11 mouse cellular contexts compared by ENCODE assay signal in the genomic region with DNA sequence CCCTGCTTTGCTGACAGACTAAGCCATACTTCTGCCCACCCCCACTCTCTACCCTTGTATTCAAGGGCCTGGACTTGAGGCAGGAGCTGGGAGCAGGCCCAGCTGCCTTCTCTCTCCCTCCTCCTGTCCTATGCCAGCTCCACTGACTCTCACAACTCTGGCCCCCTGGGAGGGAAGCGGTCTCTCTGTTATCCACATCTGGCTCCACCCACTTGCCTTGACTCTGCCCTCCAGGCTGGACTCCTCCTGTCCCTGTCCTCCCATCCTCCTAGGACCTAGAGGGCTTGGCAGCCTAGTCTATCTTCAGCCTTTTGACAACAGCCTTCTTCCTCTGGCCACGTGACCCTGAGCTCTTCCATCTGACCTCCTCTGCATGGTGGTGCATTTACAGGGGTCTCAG.
DNase-seq lines count a peak whose midpoint lies in the region; ATAC-seq lines count a peak whose summit lies in the region.
"Had no signal": no experiment of that assay in that cellular context is flagged by ENCODE, and none has a peak within 500 bp of the region (broad histone marks: within the 10 kb centered on the region; RNA-seq: fewer than 3 reads in every experiment).

No protein-coding gene starts in this region.

- no peak overlapping the region for H3K4me2 ChIP-seq in kidney, embryonic 14.5 days (replicated peaks; ENCODE audit: low read depth, low read length)
- no peak overlapping the region for H3K4me2 ChIP-seq in kidney, embryonic 16.5 days (replicated peaks; ENCODE audit: low read depth, low read length)
- H3K4me2 ChIP-seq in forebrain, embryonic 12.5 days: no peak overlapping the region
- H3K4me2 ChIP-seq: hindbrain, embryonic 13.5 days; liver, embryonic 15.5 days had no signal

- WGBS in kidney, embryonic 14.5 days: 59% methylated on average over 2 of the region's 2 CpGs
- WGBS in kidney, embryonic 16.5 days: 49% methylated on average over 2 of the region's 2 CpGs
- WGBS in forebrain, embryonic 12.5 days: 52% methylated on average over 2 of the region's 2 CpGs

- H3K27me3 ChIP-seq in kidney, embryonic 14.5 days (ENCODE audit: control insufficient read depth, insufficient read depth, low read length): no peaks in the 10 kb centered on the region
- no peaks in the 10 kb centered on the region for H3K27me3 ChIP-seq in kidney, embryonic 16.5 days (ENCODE audit: insufficient read depth, low read length)
- H3K27me3 ChIP-seq in forebrain, embryonic 12.5 days: peaks cover 46% of the 10 kb centered on the region

- no peak overlapping the region for H3K9ac ChIP-seq in kidney, embryonic 14.5 days (ENCODE audit: low read depth, low read length)
- no peak overlapping the region for H3K9ac ChIP-seq in kidney, embryonic 16.5 days (replicated peaks; ENCODE audit: low read length)
- no peak overlapping the region for H3K9ac ChIP-seq in forebrain, embryonic 12.5 days
- H3K9ac ChIP-seq: hindbrain, embryonic 13.5 days; liver, embryonic 15.5 days had no signal

- no peak overlapping the region for H3K4me3 ChIP-seq in kidney, embryonic 14.5 days (ENCODE audit: low read length)
- H3K4me3 ChIP-seq in kidney, embryonic 16.5 days (ENCODE audit: low read length): no peak overlapping the region
- no peak overlapping the region for H3K4me3 ChIP-seq in forebrain, embryonic 12.5 days (replicated peaks)
- H3K4me3 ChIP-seq: hindbrain, embryonic 13.5 days; liver, embryonic 15.5 days had no signal

- H3K4me1 ChIP-seq in kidney, embryonic 14.5 days (ENCODE audit: control insufficient read depth, insufficient read depth, low read length): peaks cover 9% of the 10 kb centered on the region
- H3K4me1 ChIP-seq in kidney, embryonic 16.5 days (ENCODE audit: insufficient read depth, low read length): peaks cover 13% of the 10 kb centered on the region
- H3K4me1 ChIP-seq in forebrain, embryonic 12.5 days: no peaks in the 10 kb centered on the region

- H3K36me3 ChIP-seq in kidney, embryonic 14.5 days (ENCODE audit: control insufficient read depth, insufficient read depth, low read length): no peaks in the 10 kb centered on the region
- H3K36me3 ChIP-seq in kidney, embryonic 16.5 days (ENCODE audit: insufficient read depth, low read length): no peaks in the 10 kb centered on the region
- no peaks in the 10 kb centered on the region for H3K36me3 ChIP-seq in forebrain, embryonic 12.5 days (replicated peaks)
- H3K36me3 ChIP-seq: hindbrain, embryonic 13.5 days; liver, embryonic 15.5 days had no signal

- DNase-seq in kidney, adult 11 months: peak; percentile 60
- peak; percentile 25 for DNase-seq in adrenal gland, postnatal 25 days
- DNase-seq in lung, postnatal 14 days: peak; percentile 44
- no peak for DNase-seq in thymus, postnatal 14 days
- no peak for DNase-seq in right cerebral cortex, postnatal 36 days (ENCODE audit: low spot score in 2 of 2)
- DNase-seq: embryo, embryonic 11 days had no signal

- H3K27ac ChIP-seq in kidney, embryonic 14.5 days (ENCODE audit: low read depth, low read length): no peak overlapping the region
- H3K27ac ChIP-seq in kidney, embryonic 16.5 days (ENCODE audit: low read length): no peak overlapping the region
- H3K27ac ChIP-seq in forebrain, embryonic 12.5 days: no peak overlapping the region
- H3K27ac ChIP-seq: hindbrain, embryonic 13.5 days; liver, embryonic 15.5 days had no signal

- no peaks in the 10 kb centered on the region for H3K9me3 ChIP-seq in kidney, embryonic 14.5 days (ENCODE audit: control insufficient read depth, low read length)
- no peaks in the 10 kb centered on the region for H3K9me3 ChIP-seq in kidney, embryonic 16.5 days (ENCODE audit: low read length)
- no peaks in the 10 kb centered on the region for H3K9me3 ChIP-seq in forebrain, embryonic 12.5 days
- H3K9me3 ChIP-seq: liver, embryonic 15.5 days had no signal

- no peak for ATAC-seq in kidney, embryonic 14.5 days (ENCODE audit: low FRiP score, low TSS enrichment)
- peak; percentile 31; the same call in 1 of the 2 replicates for ATAC-seq in kidney, embryonic 16.5 days (ENCODE audit: low FRiP score, low TSS enrichment)
- no peak for ATAC-seq in forebrain, embryonic 12.5 days (ENCODE audit: low FRiP score)

Comparison
In these comparisons a context has a peak if more than half of its experiments do, and no peak if none do; other contexts are left out.
1. DNase-seq: peak in kidney, adult 11 months (single experiment), adrenal gland, postnatal 25 days (single experiment) and lung, postnatal 14 days (single experiment); none in thymus, postnatal 14 days (single experiment) and right cerebral cortex, postnatal 36 days (0 of 2).